Mouse (Mus musculus): ENCODE data around the gene Spryd3.

- TF ChIP-seq POLR2A (IDR thresholded peaks at IDR 0.05; ENCODE audit: insufficient read depth, low read depth, low read length) (no peak), CTCF (IDR thresholded peaks at IDR 0.05; ENCODE audit: insufficient read depth, low read depth, low read length) (no peak)
Observed at GRCm38 (mm10) chr15:102105764-102106730, 30.0 kb downstream of the Spryd3 start.

All from olfactory bulb, adult 2 months (tissue).